Mouse (Mus musculus) limb, embryonic 13.5 days (tissue): Measurements from ENCODE around the gene Kcnd2. TPM values are rescaled to one million over a fixed set of nuclear protein-coding genes. Genes with fewer than 3 reads are reported as not detected.
A peak's percentile ranks its signal among the peaks of the same experiment; 100 is the strongest.

Experiments
- ATAC-seq: fragments of 200-750 bp; cut with Nextera tagmentation; 2 replicates; pipeline ENCODE4 v1.8.0; 2017; ENCODE audit warnings: low read depth, moderate number of reproducible peaks, moderate TSS enrichment; ENCODE audit not compliant: low FRiP score
- H3K27ac ChIP-seq: fragments of 300-500 bp; sonication (generic); 2 replicates; pipeline ENCODE4 v1.5.1; 2015; ENCODE audit warnings: inconsistent platforms, mild to moderate bottlenecking, moderate library complexity
- H3K27me3 ChIP-seq: fragments of 300-500 bp; sonication (generic); 2 replicates; pipeline ENCODE4 v1.6.1; 2015; ENCODE audit warnings: mild to moderate bottlenecking, inconsistent platforms
- H3K36me3 ChIP-seq: fragments of 300-500 bp; sonication (generic); 2 replicates; pipeline ENCODE4 v1.6.1; 2015; ENCODE audit warnings: inconsistent platforms, mild to moderate bottlenecking, moderate library complexity
- H3K4me1 ChIP-seq: fragments of 300-500 bp; sonication (generic); 2 replicates; pipeline ENCODE4 v1.6.1; 2015; ENCODE audit warnings: inconsistent platforms
- H3K4me2 ChIP-seq: fragments of 300-500 bp; sonication (generic); replicated peaks from 2 replicates; pipeline ENCODE4 v1.6.1; 2015; ENCODE audit warnings: inconsistent platforms, mild to moderate bottlenecking, moderate library complexity
- H3K4me3 ChIP-seq: fragments of 300-500 bp; sonication (generic); 2 replicates; pipeline ENCODE4 v1.5.1; 2015; ENCODE audit warnings: moderate library complexity, mild to moderate bottlenecking, inconsistent platforms
- H3K9ac ChIP-seq: fragments of 300-500 bp; sonication (generic); 2 replicates; pipeline ENCODE4 v1.6.1; 2015; ENCODE audit warnings: mild to moderate bottlenecking, inconsistent platforms
- H3K9me3 ChIP-seq: fragments of 300-500 bp; sonication (generic); 2 replicates; pipeline ENCODE4 v1.6.1; 2016; ENCODE audit warnings: inconsistent platforms
- WGBS: fragments of 180-500 bp; shearing (Covaris S2); methylation state at CpG from one replicate; pipeline ENCODE4 v1.1.7; 2015; 5-methylcytosine and 5-hydroxymethylcytosine counted together
- polyA plus RNA-seq: library from polyadenylated mRNA; unstranded; fragments of >200 nt; fragmentation: Nextera tagmentation; extraction: Ambion mirVana; gene quantifications from 2 replicates; pipeline ENCODE4 v1.2.1, GENCODE M21; 2015

The Kcnd2 gene
- 4.0 and 4.6 TPM in 2 replicates for polyA plus RNA-seq

GRCm38 (mm10) chr6:21215491-21216191 lies at the start of gene Kcnd2:
Gene Kcnd2, plus strand, starts transcription at chr6:21215503.
- no peak for ATAC-seq
- H3K4me1 ChIP-seq: peaks cover 7% of the 10 kb centered on the region; the same call in 1 of the 2 replicates
- H3K27ac ChIP-seq: peak within 1 kb of the TSS; percentile 55; the same call in 1 of the 2 replicates
- H3K4me2 ChIP-seq: peak within 1 kb of the TSS; percentile 93
- no peaks in the 10 kb centered on the region for H3K36me3 ChIP-seq
- peaks cover 25% of the 10 kb centered on the region; the same call in 1 of the 2 replicates for H3K27me3 ChIP-seq
- peak within 1 kb of the TSS; percentile 76 for H3K9ac ChIP-seq
- WGBS: 10% methylated on average over 34 of the region's 34 CpGs
- no peaks in the 10 kb centered on the region for H3K9me3 ChIP-seq
- peak within 1 kb of the TSS; percentile 73 for H3K4me3 ChIP-seq

DNA sequence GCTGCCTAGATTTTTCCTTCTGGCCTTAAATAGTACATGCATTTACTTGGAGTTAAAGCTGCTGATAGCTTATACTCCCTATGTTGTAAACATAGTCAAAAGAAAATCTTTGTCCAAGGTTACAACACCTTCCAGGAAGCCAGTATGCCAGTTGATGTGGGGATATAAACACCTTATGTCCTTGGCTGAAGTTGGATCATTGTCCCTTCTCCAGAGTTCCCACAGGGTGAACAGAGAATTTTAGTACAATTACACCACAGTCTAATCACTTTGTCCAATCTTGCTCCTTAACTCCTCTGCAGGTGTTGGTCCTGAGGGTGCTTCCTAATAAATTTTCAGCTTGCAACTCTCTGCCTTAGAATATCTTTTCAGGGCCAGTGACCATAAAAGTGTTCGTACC lies 48.7 kb upstream of the Kcnd2 start:
- 45% methylated on average over 1 of the region's 1 CpGs for WGBS
- H3K27ac ChIP-seq: no peak overlapping the region
- ATAC-seq: no peak
- H3K4me1 ChIP-seq: no peaks in the 10 kb centered on the region
- H3K4me3 ChIP-seq: no peak overlapping the region
- no peaks in the 10 kb centered on the region for H3K9me3 ChIP-seq
- H3K9ac ChIP-seq: no peak overlapping the region
- H3K36me3 ChIP-seq: no peaks in the 10 kb centered on the region
- H3K4me2 ChIP-seq: no peak overlapping the region
- H3K27me3 ChIP-seq: no peaks in the 10 kb centered on the region

GRCm38 (mm10) chr6:21195341-21195740 lies 20.0 kb upstream of the Kcnd2 start:
- 70% methylated on average over 2 of the region's 2 CpGs for WGBS
- Histone ChIP-seq H3K27me3 (no peaks in the 10 kb centered on the region), H3K27ac (no peak overlapping the region), H3K4me2 (no peak overlapping the region), H3K36me3 (no peaks in the 10 kb centered on the region), H3K4me3 (no peak overlapping the region), H3K9me3 (peaks cover 11% of the 10 kb centered on the region; the same call in 1 of the 2 replicates), H3K9ac (no peak overlapping the region), H3K4me1 (no peaks in the 10 kb centered on the region)
- no peak for ATAC-seq

GRCm38 (mm10) chr6:21213865-21214672 lies 1.2 kb upstream of the Kcnd2 start:
- H3K4me2 ChIP-seq: peak overlapping the region; percentile 93
- H3K27me3 ChIP-seq: peaks cover 25% of the 10 kb centered on the region; the same call in 1 of the 2 replicates
- ATAC-seq: peak; percentile 41; the same call in 1 of the 2 replicates
- H3K4me1 ChIP-seq: peaks cover 7% of the 10 kb centered on the region; the same call in 1 of the 2 replicates
- no peak overlapping the region for H3K27ac ChIP-seq
- H3K9me3 ChIP-seq: no peaks in the 10 kb centered on the region
- peak overlapping the region; percentile 73 for H3K4me3 ChIP-seq
- 1% methylated on average over 29 of the region's 29 CpGs for WGBS
- peak overlapping the region; percentile 76 for H3K9ac ChIP-seq
- no peaks in the 10 kb centered on the region for H3K36me3 ChIP-seq

DNA sequence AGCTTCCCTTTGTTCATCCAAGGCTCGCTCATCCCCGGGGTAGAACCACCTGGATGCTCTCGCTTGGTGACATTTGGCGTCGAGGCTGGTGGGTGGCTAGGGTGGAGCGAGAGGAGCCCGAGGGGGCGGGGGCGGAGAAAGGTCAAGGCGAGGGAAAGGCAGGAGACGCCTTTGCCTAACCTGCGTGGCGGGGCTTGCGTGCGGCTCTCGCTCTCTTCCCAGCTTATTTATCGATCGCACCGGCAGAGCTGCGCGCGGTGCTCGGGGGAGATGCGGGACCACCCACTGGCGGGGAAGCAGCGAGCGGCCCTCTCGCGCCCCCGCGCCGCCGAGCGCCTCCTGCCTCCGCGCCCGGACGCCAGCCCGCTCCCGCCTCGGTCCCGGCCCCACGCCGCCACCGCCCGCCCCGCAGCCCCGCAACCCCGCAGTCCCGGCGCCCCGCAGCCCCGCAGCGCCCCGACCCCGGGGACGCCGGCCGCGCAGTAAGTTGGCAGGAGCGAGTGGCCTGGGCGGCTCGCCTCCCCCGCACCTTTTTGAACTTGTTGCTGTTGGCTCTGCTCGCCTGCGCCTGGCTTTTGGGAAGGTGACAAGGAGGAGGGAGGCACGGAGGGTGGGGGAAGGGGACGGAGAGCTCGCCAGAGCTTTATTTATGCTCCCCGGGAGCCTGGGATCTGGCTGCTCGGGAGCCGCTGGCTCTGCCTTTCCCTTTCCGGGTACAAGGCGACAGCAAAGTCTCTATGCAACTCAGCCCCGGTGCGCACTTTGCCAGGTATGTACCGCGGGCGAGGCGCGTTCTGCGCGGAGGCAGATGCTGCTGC lies 421 bp upstream of the Kcnd2 start:
- 1% methylated on average over 56 of the region's 83 CpGs for WGBS

DNA sequence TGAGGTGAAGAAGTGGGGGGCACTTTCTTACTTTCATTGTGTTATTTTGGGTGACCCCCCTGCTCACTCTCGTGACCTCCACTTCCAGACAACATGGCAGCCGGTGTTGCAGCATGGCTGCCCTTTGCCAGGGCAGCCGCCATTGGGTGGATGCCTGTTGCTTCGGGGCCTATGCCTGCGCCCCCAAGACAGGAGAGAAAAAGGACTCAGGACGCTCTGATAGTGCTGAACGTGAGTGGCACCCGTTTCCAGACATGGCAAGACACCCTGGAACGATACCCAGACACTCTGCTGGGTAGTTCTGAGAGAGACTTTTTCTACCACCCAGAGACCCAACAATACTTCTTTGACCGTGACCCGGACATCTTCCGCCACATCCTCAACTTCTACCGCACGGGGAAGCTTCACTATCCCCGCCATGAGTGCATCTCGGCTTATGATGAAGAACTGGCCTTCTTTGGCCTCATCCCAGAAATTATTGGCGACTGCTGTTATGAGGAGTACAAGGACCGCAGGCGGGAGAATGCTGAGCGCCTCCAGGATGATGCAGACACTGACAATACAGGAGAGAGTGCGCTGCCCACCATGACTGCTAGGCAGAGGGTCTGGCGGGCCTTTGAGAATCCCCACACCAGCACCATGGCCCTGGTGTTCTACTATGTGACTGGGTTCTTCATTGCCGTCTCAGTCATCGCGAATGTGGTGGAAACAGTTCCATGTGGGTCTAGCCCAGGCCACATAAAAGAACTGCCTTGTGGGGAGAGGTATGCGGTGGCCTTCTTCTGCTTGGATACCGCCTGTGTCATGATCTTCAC lies 1.1 kb downstream of the Kcnd2 start:
- H3K9me3 ChIP-seq: no peaks in the 10 kb centered on the region
- no peak overlapping the region for H3K27ac ChIP-seq
- peak overlapping the region; percentile 73; the same call in 1 of the 2 replicates for H3K4me3 ChIP-seq
- WGBS: 93% methylated on average over 27 of the region's 27 CpGs
- H3K9ac ChIP-seq: no peak overlapping the region
- peak overlapping the region; percentile 93 for H3K4me2 ChIP-seq
- no peaks in the 10 kb centered on the region for H3K36me3 ChIP-seq
- peaks cover 7% of the 10 kb centered on the region; the same call in 1 of the 2 replicates for H3K4me1 ChIP-seq
- peaks cover 21% of the 10 kb centered on the region; the same call in 1 of the 2 replicates for H3K27me3 ChIP-seq
- no peak for ATAC-seq

More for the DNA sequence above, 421 bp upstream of the Kcnd2 start:
- H3K36me3 ChIP-seq: no peaks in the 10 kb centered on the region
- peaks cover 7% of the 10 kb centered on the region; the same call in 1 of the 2 replicates for H3K4me1 ChIP-seq
- ATAC-seq: peak; percentile 66
- H3K9ac ChIP-seq: peak overlapping the region; percentile 76
- H3K4me2 ChIP-seq: peak overlapping the region; percentile 93
- peak overlapping the region; percentile 73 for H3K4me3 ChIP-seq
- no peaks in the 10 kb centered on the region for H3K9me3 ChIP-seq
- H3K27ac ChIP-seq: peak overlapping the region; percentile 55; the same call in 1 of the 2 replicates
- peaks cover 25% of the 10 kb centered on the region; the same call in 1 of the 2 replicates for H3K27me3 ChIP-seq

DNA sequence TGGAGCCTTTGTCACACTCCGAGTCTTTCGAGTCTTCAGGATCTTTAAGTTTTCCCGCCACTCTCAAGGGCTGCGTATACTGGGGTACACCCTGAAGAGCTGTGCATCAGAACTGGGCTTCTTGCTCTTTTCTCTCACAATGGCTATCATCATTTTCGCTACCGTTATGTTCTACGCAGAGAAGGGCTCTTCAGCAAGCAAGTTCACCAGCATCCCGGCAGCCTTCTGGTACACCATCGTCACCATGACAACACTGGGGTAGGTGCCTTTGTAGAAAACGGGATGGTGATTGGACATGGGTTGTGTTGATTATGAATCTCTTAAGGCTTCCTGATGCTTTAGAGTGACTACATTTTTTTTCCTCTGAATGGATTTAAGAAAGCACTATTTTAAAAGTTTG lies 1.9 kb downstream of the Kcnd2 start:
- H3K4me3 ChIP-seq: no peak overlapping the region
- 95% methylated on average over 10 of the region's 10 CpGs for WGBS
- H3K4me2 ChIP-seq: peak overlapping the region; percentile 16; the same call in 1 of the 2 replicates
- no peak overlapping the region for H3K27ac ChIP-seq
- H3K4me1 ChIP-seq: peaks cover 7% of the 10 kb centered on the region; the same call in 1 of the 2 replicates
- no peaks in the 10 kb centered on the region for H3K9me3 ChIP-seq
- peaks cover 20% of the 10 kb centered on the region; the same call in 1 of the 2 replicates for H3K27me3 ChIP-seq
- no peaks in the 10 kb centered on the region for H3K36me3 ChIP-seq
- ATAC-seq: no peak
- H3K9ac ChIP-seq: no peak overlapping the region

GRCm38 (mm10) chr6:21226124-21226523 lies 10.8 kb downstream of the Kcnd2 start:
- H3K9me3 ChIP-seq: no peaks in the 10 kb centered on the region
- no peaks in the 10 kb centered on the region for H3K4me1 ChIP-seq
- H3K9ac ChIP-seq: no peak overlapping the region
- ATAC-seq: no peak
- H3K27me3 ChIP-seq: no peaks in the 10 kb centered on the region
- H3K36me3 ChIP-seq: no peaks in the 10 kb centered on the region
- no peak overlapping the region for H3K4me3 ChIP-seq
- WGBS: 94% methylated on average over 4 of the region's 4 CpGs
- H3K27ac ChIP-seq: no peak overlapping the region
- 0 out of 2 replicates have a peak overlapping the region, but pooled peaks have one; percentile 3 for H3K4me2 ChIP-seq

DNA sequence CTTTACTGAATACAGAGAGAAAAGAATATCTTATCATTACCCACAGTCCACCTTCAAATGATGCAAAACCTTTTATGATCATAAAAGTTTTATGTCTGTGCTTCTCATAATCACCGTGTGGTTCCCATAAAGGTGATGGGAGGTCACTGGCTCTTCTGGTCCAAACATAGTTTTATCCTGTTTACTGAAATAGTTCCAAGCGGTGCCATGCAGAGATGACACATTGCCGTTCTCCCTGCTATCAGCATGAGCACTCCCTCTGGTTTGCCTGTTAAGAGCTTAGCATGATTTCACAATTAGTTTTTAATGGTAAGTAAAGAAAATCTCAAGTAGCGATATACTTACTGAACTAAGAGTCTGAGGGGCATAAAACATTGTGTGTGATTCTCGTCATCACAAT lies 43.7 kb downstream of the Kcnd2 start:
- no peak overlapping the region for H3K9ac ChIP-seq
- H3K4me3 ChIP-seq: no peak overlapping the region
- no peak overlapping the region for H3K4me2 ChIP-seq
- WGBS: 69% methylated on average over 5 of the region's 5 CpGs
- no peaks in the 10 kb centered on the region for H3K36me3 ChIP-seq
- no peaks in the 10 kb centered on the region for H3K9me3 ChIP-seq
- H3K27ac ChIP-seq: no peak overlapping the region
- no peaks in the 10 kb centered on the region for H3K4me1 ChIP-seq
- H3K27me3 ChIP-seq: no peaks in the 10 kb centered on the region
- ATAC-seq: no peak

DNA sequence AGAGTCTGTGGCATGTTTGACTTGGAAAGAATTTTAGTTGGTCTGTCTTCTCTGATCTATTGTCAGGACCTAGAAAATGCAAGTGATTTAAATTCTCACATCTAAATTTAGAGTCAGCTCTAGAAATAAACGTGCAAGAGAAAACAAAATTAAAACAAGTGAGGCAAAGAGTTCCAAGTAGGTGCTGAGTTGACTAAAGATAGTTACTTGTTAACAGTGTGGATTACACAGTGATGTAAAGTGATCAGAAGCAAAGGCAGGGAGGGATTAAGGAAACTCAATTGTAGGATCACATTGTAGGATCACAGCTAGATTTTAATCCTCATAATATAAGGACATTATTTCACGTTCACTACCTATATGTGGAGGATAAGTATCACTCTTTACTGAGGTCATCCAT lies 52.6 kb downstream of the Kcnd2 start:
- H3K4me1 ChIP-seq: no peaks in the 10 kb centered on the region
- no peaks in the 10 kb centered on the region for H3K9me3 ChIP-seq
- 56% methylated on average over 2 of the region's 2 CpGs for WGBS
- no peak overlapping the region for H3K4me3 ChIP-seq
- H3K27me3 ChIP-seq: no peaks in the 10 kb centered on the region
- H3K27ac ChIP-seq: no peak overlapping the region
- no peak for ATAC-seq
- no peak overlapping the region for H3K9ac ChIP-seq
- H3K36me3 ChIP-seq: no peaks in the 10 kb centered on the region
- H3K4me2 ChIP-seq: no peak overlapping the region
